Mouse (Mus musculus): Measurements from ENCODE around the gene Hnrnpu. TPM values are rescaled to one million over a fixed set of nuclear protein-coding genes. Genes with fewer than 3 reads are reported as not detected.
A peak's percentile ranks its signal among the peaks of the same experiment; 100 is the strongest.

Gene Hnrnpu
- polyA plus RNA-seq (2016; fragmentation: Nextera tagmentation; extraction: Ambion mirVana) = 831 and 926 TPM in 2 replicates

- WGBS = under 1% methylated on average over 62 of the region's 73 CpGs
- Histone ChIP-seq H3K36me3 (peaks cover 15% of the 10 kb centered on the region), H3K4me1 (peaks cover 23% of the 10 kb centered on the region), H3K27ac (peak within 1 kb of the TSS; percentile 99), H3K4me2 (replicated peaks) (peak within 1 kb of the TSS; percentile 85), H3K27me3 (no peaks in the 10 kb centered on the region), H3K4me3 (peak within 1 kb of the TSS; percentile 98), H3K9ac (peak within 1 kb of the TSS; percentile 100), H3K9me3 (replicated peaks) (no peaks in the 10 kb centered on the region)
- ATAC-seq (ENCODE audit: low FRiP score) = peak; percentile 89
Observed at GRCm38 (mm10) chr1:178337551-178338317, at the start of gene Hnrnpu. TSS of gene Hnrnpu (minus strand) at chr1:178337797.

GRCm38 (mm10) chr1:178382165-178382564 lies 44.6 kb upstream of the Hnrnpu start:
- ATAC-seq (ENCODE audit: low FRiP score) = no peak
- no peaks in the 10 kb centered on the region for H3K9me3 ChIP-seq (replicated peaks)
- H3K4me2 ChIP-seq (replicated peaks) = no peak overlapping the region
- H3K4me1 ChIP-seq = no peaks in the 10 kb centered on the region
- H3K9ac ChIP-seq = no peak overlapping the region
- no peaks in the 10 kb centered on the region for H3K36me3 ChIP-seq
- H3K27ac ChIP-seq = no peak overlapping the region
- no peak overlapping the region for H3K4me3 ChIP-seq
- no peaks in the 10 kb centered on the region for H3K27me3 ChIP-seq

- Histone ChIP-seq H3K27me3 (no peaks in the 10 kb centered on the region), H3K4me2 (replicated peaks) (no peak overlapping the region), H3K4me1 (no peaks in the 10 kb centered on the region), H3K9me3 (replicated peaks) (no peaks in the 10 kb centered on the region), H3K4me3 (no peak overlapping the region), H3K27ac (no peak overlapping the region), H3K36me3 (no peaks in the 10 kb centered on the region), H3K9ac (no peak overlapping the region)
- ATAC-seq (ENCODE audit: low FRiP score) = no peak
- 95% methylated on average over 1 of the region's 1 CpGs for WGBS
Observed at GRCm38 (mm10) chr1:178379224-178379623, 41.6 kb upstream of the Hnrnpu start.

- Histone ChIP-seq H3K4me3 (no peak overlapping the region), H3K36me3 (no peaks in the 10 kb centered on the region)
- WGBS = 82% methylated on average over 3 of the region's 3 CpGs
Observed at GRCm38 (mm10) chr1:178378115-178378514, 40.5 kb upstream of the Hnrnpu start.

GRCm38 (mm10) chr1:178376907-178377306 lies 39.3 kb upstream of the Hnrnpu start:
- Histone ChIP-seq H3K9ac (no peak overlapping the region), H3K9me3 (replicated peaks) (no peaks in the 10 kb centered on the region), H3K27ac (no peak overlapping the region), H3K4me1 (no peaks in the 10 kb centered on the region), H3K4me2 (replicated peaks) (no peak overlapping the region), H3K27me3 (no peaks in the 10 kb centered on the region), H3K4me3 (no peak overlapping the region), H3K36me3 (no peaks in the 10 kb centered on the region)
- no peak for ATAC-seq (ENCODE audit: low FRiP score)
- WGBS = 90% methylated on average over 2 of the region's 2 CpGs

More at GRCm38 (mm10) chr1:178378115-178378514, 40.5 kb upstream of the Hnrnpu start:
- Histone ChIP-seq H3K27me3 (no peaks in the 10 kb centered on the region), H3K9me3 (replicated peaks) (no peaks in the 10 kb centered on the region), H3K27ac (no peak overlapping the region), H3K4me2 (replicated peaks) (no peak overlapping the region), H3K4me1 (no peaks in the 10 kb centered on the region), H3K9ac (no peak overlapping the region)
- ATAC-seq (ENCODE audit: low FRiP score) = no peak

GRCm38 (mm10) chr1:178376061-178376460 lies 38.5 kb upstream of the Hnrnpu start:
- Histone ChIP-seq H3K36me3 (no peaks in the 10 kb centered on the region), H3K27ac (no peak overlapping the region), H3K9me3 (replicated peaks) (no peaks in the 10 kb centered on the region), H3K9ac (no peak overlapping the region), H3K4me2 (replicated peaks) (no peak overlapping the region), H3K4me3 (no peak overlapping the region), H3K27me3 (no peaks in the 10 kb centered on the region), H3K4me1 (no peaks in the 10 kb centered on the region)
- 91% methylated on average over 2 of the region's 2 CpGs for WGBS
- ATAC-seq (ENCODE audit: low FRiP score) = no peak

GRCm38 (mm10) chr1:178375381-178375780 lies 37.8 kb upstream of the Hnrnpu start:
- no peak for ATAC-seq (ENCODE audit: low FRiP score)
- no peaks in the 10 kb centered on the region for H3K36me3 ChIP-seq
- no peaks in the 10 kb centered on the region for H3K27me3 ChIP-seq
- H3K9me3 ChIP-seq (replicated peaks) = no peaks in the 10 kb centered on the region
- no peak overlapping the region for H3K9ac ChIP-seq
- no peak overlapping the region for H3K4me2 ChIP-seq (replicated peaks)
- no peak overlapping the region for H3K4me3 ChIP-seq
- H3K27ac ChIP-seq = no peak overlapping the region
- no peaks in the 10 kb centered on the region for H3K4me1 ChIP-seq

GRCm38 (mm10) chr1:178372681-178373080 lies 35.1 kb upstream of the Hnrnpu start:
- WGBS = 90% methylated on average over 4 of the region's 4 CpGs
- no peak for ATAC-seq (ENCODE audit: low FRiP score)
- no peaks in the 10 kb centered on the region for H3K9me3 ChIP-seq (replicated peaks)

GRCm38 (mm10) chr1:178369272-178369651 lies 31.7 kb upstream of the Hnrnpu start:
- H3K9ac ChIP-seq = peak overlapping the region; percentile 49
- peak; percentile 76 for ATAC-seq (ENCODE audit: low FRiP score)
- H3K27ac ChIP-seq = peak overlapping the region; percentile 76
- no peaks in the 10 kb centered on the region for H3K36me3 ChIP-seq
- H3K4me2 ChIP-seq (replicated peaks) = peak overlapping the region; percentile 67
- H3K27me3 ChIP-seq = no peaks in the 10 kb centered on the region
- H3K4me1 ChIP-seq = peaks cover 14% of the 10 kb centered on the region; the same call in 1 of the 2 replicates
- H3K9me3 ChIP-seq (replicated peaks) = no peaks in the 10 kb centered on the region
- H3K4me3 ChIP-seq = peak overlapping the region; percentile 43
- WGBS = 4% methylated on average over 11 of the region's 11 CpGs

More at GRCm38 (mm10) chr1:178372681-178373080, 35.1 kb upstream of the Hnrnpu start:
- H3K9ac ChIP-seq = no peak overlapping the region
- no peaks in the 10 kb centered on the region for H3K36me3 ChIP-seq
- H3K27me3 ChIP-seq = no peaks in the 10 kb centered on the region
- H3K4me2 ChIP-seq (replicated peaks) = no peak overlapping the region
- H3K4me3 ChIP-seq = no peak overlapping the region
- no peak overlapping the region for H3K27ac ChIP-seq
- peaks cover 14% of the 10 kb centered on the region; the same call in 1 of the 2 replicates for H3K4me1 ChIP-seq

GRCm38 (mm10) chr1:178368548-178369271 lies 31.1 kb upstream of the Hnrnpu start:
- no peaks in the 10 kb centered on the region for H3K36me3 ChIP-seq
- 2% methylated on average over 36 of the region's 36 CpGs for WGBS
- H3K9me3 ChIP-seq (replicated peaks) = no peaks in the 10 kb centered on the region
- H3K4me3 ChIP-seq = peak overlapping the region; percentile 43
- peak overlapping the region; percentile 67 for H3K4me2 ChIP-seq (replicated peaks)
- no peaks in the 10 kb centered on the region for H3K27me3 ChIP-seq
- ATAC-seq (ENCODE audit: low FRiP score) = peak; percentile 95
- H3K27ac ChIP-seq = peak overlapping the region; percentile 76
- H3K4me1 ChIP-seq = peaks cover 14% of the 10 kb centered on the region; the same call in 1 of the 2 replicates
- H3K9ac ChIP-seq = peak overlapping the region; percentile 49

GRCm38 (mm10) chr1:178368121-178368520 lies 30.5 kb upstream of the Hnrnpu start:
- WGBS = 69% methylated on average over 6 of the region's 6 CpGs

GRCm38 (mm10) chr1:178365171-178365570 lies 27.6 kb upstream of the Hnrnpu start:
- no peaks in the 10 kb centered on the region for H3K27me3 ChIP-seq
- no peak overlapping the region for H3K4me2 ChIP-seq (replicated peaks)
- H3K9ac ChIP-seq = no peak overlapping the region
- H3K4me1 ChIP-seq = peaks cover 14% of the 10 kb centered on the region; the same call in 1 of the 2 replicates
- H3K4me3 ChIP-seq = no peak overlapping the region
- ATAC-seq (ENCODE audit: low FRiP score) = no peak
- WGBS = 91% methylated on average over 6 of the region's 6 CpGs
- H3K36me3 ChIP-seq = no peaks in the 10 kb centered on the region
- no peaks in the 10 kb centered on the region for H3K9me3 ChIP-seq (replicated peaks)
- no peak overlapping the region for H3K27ac ChIP-seq

More at GRCm38 (mm10) chr1:178368121-178368520, 30.5 kb upstream of the Hnrnpu start:
- H3K4me3 ChIP-seq = no peak overlapping the region
- H3K4me2 ChIP-seq (replicated peaks) = peak overlapping the region; percentile 67; the same call in 1 of the 2 replicates
- no peak overlapping the region for H3K27ac ChIP-seq
- no peak for ATAC-seq (ENCODE audit: low FRiP score)
- H3K27me3 ChIP-seq = no peaks in the 10 kb centered on the region
- H3K9me3 ChIP-seq (replicated peaks) = no peaks in the 10 kb centered on the region
- H3K4me1 ChIP-seq = peaks cover 14% of the 10 kb centered on the region; the same call in 1 of the 2 replicates
- no peaks in the 10 kb centered on the region for H3K36me3 ChIP-seq
- no peak overlapping the region for H3K9ac ChIP-seq
